Mouse (Mus musculus): ENCODE data around the gene Slc30a7. TPM values are rescaled to one million over a fixed set of nuclear protein-coding genes. Genes with fewer than 3 reads are reported as not detected.
A peak's percentile ranks its signal among the peaks of the same experiment; 100 is the strongest.

Slc30a7 gene
- polyA plus RNA-seq (2012; rRNA removed): 7.8 TPM in 2 replicates

DNA sequence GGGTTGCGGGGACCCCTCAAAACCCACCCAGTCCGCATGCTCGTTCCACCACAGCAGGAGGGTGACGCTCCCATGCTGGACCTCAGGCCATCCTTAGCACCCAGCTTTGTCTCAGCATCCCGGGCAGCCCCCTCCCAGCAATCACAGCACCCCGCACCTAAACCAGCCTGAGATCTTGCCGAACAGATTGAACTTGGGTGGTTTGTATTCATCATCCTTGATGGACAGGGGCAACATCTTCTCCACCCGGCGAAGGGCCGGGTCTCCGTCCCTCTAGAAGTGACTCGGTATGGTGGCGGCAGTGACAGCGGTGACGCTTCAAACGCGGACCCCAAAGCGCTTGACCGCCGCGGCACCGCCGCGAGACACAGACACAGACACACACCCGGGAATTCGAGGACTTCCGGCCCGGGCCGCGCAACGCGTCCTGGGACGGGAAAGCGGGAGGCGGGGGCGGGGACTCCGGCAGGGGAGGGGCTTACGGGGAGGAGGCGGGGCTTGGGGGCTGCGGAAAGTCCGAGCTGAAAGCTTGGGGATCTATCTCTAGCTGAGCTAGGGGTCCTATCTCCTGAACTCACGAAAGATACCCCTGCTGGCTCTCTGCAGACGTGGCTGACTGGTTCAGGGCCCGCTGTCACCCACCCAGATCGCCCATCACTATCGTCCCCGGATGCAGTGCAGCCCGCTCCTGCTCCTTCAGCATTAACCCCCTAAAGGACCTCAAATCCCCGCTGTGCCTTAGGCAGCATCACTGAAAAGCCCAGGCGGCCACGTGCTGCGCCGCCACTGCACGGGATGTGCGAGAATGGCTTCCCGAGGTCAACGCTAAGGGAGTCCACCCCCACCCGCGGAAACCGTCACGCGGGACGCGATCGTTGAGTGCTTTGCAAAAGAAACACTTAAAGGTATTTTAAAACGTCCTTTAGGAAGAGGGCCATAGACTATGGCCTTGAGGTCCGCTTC, at the start of gene Slc30a7, which contains the start of gene Extl2:
Slc30a7 (minus strand) TSS at position 429 of the 963 bp plus-strand sequence.
Extl2 (plus strand) TSS at position 485 of the 963 bp plus-strand sequence.
- TF ChIP-seq CTCF (IDR thresholded peaks at IDR 0.05; ENCODE audit: extremely low read depth, insufficient read depth, insufficient read length, insufficient replicate concordance): no peak
- peak; percentile 12 for TF ChIP-seq POLR2A (IDR thresholded peaks at IDR 0.05; ENCODE audit: low read depth, low read length)
- H3K27ac ChIP-seq (ENCODE audit: insufficient read depth, low read length): peak within 1 kb of the TSS; percentile 66
- DNase-seq (ENCODE audit: low read depth in 1 of 2, low spot score in 2 of 2): peak in 1 of 2 experiments; percentile 67
- H3K27me3 ChIP-seq (ENCODE audit: control insufficient read depth, insufficient read depth, low read length): no peaks in the 10 kb centered on the region
- H3K4me3 ChIP-seq (ENCODE audit: extremely low read depth, insufficient read depth, insufficient read length): peak within 1 kb of the TSS; percentile 73
- no peaks in the 10 kb centered on the region; the same call in 1 of the 2 replicates for H3K4me1 ChIP-seq (ENCODE audit: control insufficient read depth, insufficient read depth, insufficient read length)
- H3K36me3 ChIP-seq (ENCODE audit: control insufficient read depth, insufficient read depth, low read length): peaks cover 2% of the 10 kb centered on the region
- WGBS: 1% methylated on average over 67 of the region's 67 CpGs

DNA sequence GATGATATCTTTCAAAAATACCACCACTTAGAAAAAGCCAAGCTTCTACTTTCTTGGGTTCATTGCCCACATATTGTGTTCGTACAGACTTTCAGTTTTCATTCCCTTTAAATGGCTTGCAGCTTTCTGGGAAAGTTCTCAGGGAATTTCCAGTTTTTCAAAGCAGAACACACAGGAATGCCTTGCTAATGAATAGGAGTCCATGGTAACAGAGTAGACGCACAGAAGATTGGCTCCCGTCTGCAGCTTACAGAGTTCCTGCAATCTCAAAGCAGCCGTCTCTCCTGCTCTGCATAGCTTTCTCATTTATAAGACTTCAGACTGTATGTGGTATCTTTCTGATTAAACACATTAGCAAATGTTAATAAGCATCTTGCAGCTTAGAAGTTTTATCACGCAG, 39.8 kb upstream of the Slc30a7 start:
- Histone ChIP-seq H3K4me3 (ENCODE audit: extremely low read depth, insufficient read depth, insufficient read length) (no peak overlapping the region), H3K27ac (ENCODE audit: insufficient read depth, low read length) (no peak overlapping the region), H3K36me3 (ENCODE audit: control insufficient read depth, insufficient read depth, low read length) (no peaks in the 10 kb centered on the region), H3K4me1 (ENCODE audit: control insufficient read depth, insufficient read depth, insufficient read length) (no peaks in the 10 kb centered on the region), H3K27me3 (ENCODE audit: control insufficient read depth, insufficient read depth, low read length) (no peaks in the 10 kb centered on the region)
- TF ChIP-seq POLR2A (IDR thresholded peaks at IDR 0.05; ENCODE audit: low read depth, low read length) (no peak), CTCF (IDR thresholded peaks at IDR 0.05; ENCODE audit: extremely low read depth, insufficient read depth, insufficient read length, insufficient replicate concordance) (no peak)
- DNase-seq (ENCODE audit: low read depth in 1 of 2, low spot score in 2 of 2): no peak
- 84% methylated on average over 5 of the region's 5 CpGs for WGBS

DNA sequence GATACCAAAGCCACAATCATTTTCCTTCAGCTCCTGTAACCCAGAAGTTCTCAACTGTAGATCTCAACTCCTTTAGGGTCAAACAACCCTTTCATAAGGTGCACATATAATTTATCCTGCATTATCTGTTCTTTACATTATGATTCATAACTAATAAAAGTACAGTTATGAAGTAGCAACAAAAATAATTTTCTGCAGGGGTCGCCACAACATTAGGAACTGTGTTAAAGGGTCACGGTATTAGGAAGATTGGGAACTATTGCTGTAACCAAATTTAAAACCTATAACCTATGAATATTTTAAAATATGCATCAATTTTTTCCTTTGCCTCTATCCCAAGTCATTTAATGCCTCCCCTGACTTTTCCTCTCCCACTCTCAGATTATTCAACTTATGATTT, 38.8 kb upstream of the Slc30a7 start:
- no peak overlapping the region for H3K4me3 ChIP-seq (ENCODE audit: extremely low read depth, insufficient read depth, insufficient read length)
- no peaks in the 10 kb centered on the region for H3K27me3 ChIP-seq (ENCODE audit: control insufficient read depth, insufficient read depth, low read length)
- DNase-seq (ENCODE audit: low read depth in 1 of 2, low spot score in 2 of 2): no peak
- 62% methylated on average over 2 of the region's 2 CpGs for WGBS
- H3K4me1 ChIP-seq (ENCODE audit: control insufficient read depth, insufficient read depth, insufficient read length): no peaks in the 10 kb centered on the region
- no peak overlapping the region for H3K27ac ChIP-seq (ENCODE audit: insufficient read depth, low read length)
- TF ChIP-seq POLR2A (IDR thresholded peaks at IDR 0.05; ENCODE audit: low read depth, low read length) (no peak), CTCF (IDR thresholded peaks at IDR 0.05; ENCODE audit: extremely low read depth, insufficient read depth, insufficient read length, insufficient replicate concordance) (no peak)
- H3K36me3 ChIP-seq (ENCODE audit: control insufficient read depth, insufficient read depth, low read length): no peaks in the 10 kb centered on the region

DNA sequence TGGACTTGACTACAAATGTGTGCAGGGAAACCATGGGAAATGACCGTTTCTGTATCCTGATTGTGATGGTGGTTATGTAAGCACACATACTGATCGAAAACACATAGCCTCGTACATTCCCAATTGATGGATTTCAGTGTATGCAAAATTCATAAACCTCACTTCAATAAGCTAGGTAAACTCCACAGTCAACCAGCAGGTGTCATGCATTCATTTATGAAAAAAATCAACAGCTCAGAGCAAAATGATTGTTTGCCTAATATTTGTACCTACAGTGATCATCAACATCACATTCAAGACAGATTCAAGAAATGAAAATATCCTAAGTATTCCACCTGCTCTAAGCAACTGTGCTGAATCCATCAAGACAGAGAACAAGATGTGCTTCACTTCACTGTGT, 33.6 kb upstream of the Slc30a7 start:
- no peak for DNase-seq (ENCODE audit: low read depth in 1 of 2, low spot score in 2 of 2)
- no peak for TF ChIP-seq CTCF (IDR thresholded peaks at IDR 0.05; ENCODE audit: extremely low read depth, insufficient read depth, insufficient read length, insufficient replicate concordance)
- no peak for TF ChIP-seq POLR2A (IDR thresholded peaks at IDR 0.05; ENCODE audit: low read depth, low read length)
- Histone ChIP-seq H3K36me3 (ENCODE audit: control insufficient read depth, insufficient read depth, low read length) (no peaks in the 10 kb centered on the region), H3K27me3 (ENCODE audit: control insufficient read depth, insufficient read depth, low read length) (no peaks in the 10 kb centered on the region), H3K27ac (ENCODE audit: insufficient read depth, low read length) (no peak overlapping the region), H3K4me3 (ENCODE audit: extremely low read depth, insufficient read depth, insufficient read length) (no peak overlapping the region), H3K4me1 (ENCODE audit: control insufficient read depth, insufficient read depth, insufficient read length) (no peaks in the 10 kb centered on the region)
- WGBS: 84% methylated on average over 3 of the region's 3 CpGs

DNA sequence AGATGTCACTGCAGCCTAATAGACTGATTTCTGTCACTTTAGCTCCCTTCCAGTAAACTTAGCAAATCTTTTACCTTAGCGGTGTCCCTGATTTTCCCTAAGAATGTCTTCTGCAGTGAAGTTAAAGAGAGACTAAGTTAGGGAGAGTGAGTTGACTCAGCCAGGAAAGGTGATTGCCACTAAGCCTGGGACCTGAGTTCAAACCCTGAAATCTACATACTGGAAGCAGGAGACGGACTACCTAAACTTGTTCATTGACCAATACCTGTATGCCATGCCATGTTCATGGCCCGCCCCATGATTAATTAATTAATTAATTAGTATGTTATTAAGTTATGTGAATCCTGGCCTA, 26.6 kb upstream of the Slc30a7 start:
- WGBS: 60% methylated on average over 3 of the region's 3 CpGs
- no peaks in the 10 kb centered on the region for H3K4me1 ChIP-seq (ENCODE audit: control insufficient read depth, insufficient read depth, insufficient read length)
- H3K27ac ChIP-seq (ENCODE audit: insufficient read depth, low read length): no peak overlapping the region
- H3K36me3 ChIP-seq (ENCODE audit: control insufficient read depth, insufficient read depth, low read length): no peaks in the 10 kb centered on the region
- no peak for TF ChIP-seq POLR2A (IDR thresholded peaks at IDR 0.05; ENCODE audit: low read depth, low read length)
- no peak for TF ChIP-seq CTCF (IDR thresholded peaks at IDR 0.05; ENCODE audit: extremely low read depth, insufficient read depth, insufficient read length, insufficient replicate concordance)
- H3K27me3 ChIP-seq (ENCODE audit: control insufficient read depth, insufficient read depth, low read length): no peaks in the 10 kb centered on the region
- DNase-seq (ENCODE audit: low read depth in 1 of 2, low spot score in 2 of 2): no peak
- no peak overlapping the region for H3K4me3 ChIP-seq (ENCODE audit: extremely low read depth, insufficient read depth, insufficient read length)

DNA sequence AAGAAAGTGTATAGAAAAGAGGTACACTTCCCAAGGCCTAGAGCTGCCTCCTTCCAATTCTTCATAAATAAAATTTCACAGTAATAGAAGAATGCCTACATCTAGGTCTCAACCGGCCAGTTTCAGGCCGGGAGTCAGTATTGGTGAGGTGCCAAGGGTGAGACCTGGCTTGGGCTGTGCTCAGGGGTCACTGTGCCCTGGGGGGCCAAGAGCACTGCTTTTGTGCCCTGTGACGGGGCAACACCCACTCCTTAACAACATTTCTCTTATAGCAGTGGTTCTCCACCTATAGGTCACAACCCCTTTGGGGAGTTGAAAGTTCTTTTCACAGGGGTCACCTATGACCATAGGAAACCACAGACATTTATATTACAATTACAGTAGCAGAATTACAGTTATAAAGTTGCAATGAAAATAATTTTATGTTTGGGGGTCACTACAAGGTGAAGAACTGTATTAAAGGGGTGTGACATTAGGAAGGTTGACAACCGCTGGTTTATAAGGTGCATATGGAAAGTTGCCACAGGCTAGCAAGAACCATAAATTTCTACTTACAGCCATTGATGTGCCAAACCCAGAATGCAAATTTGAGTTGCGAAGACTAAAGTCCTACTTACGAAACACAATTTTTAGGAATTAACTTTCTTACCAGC, 26.1 kb upstream of the Slc30a7 start:
- Histone ChIP-seq H3K27ac (ENCODE audit: insufficient read depth, low read length) (no peak overlapping the region), H3K4me3 (ENCODE audit: extremely low read depth, insufficient read depth, insufficient read length) (no peak overlapping the region), H3K36me3 (ENCODE audit: control insufficient read depth, insufficient read depth, low read length) (no peaks in the 10 kb centered on the region), H3K4me1 (ENCODE audit: control insufficient read depth, insufficient read depth, insufficient read length) (no peaks in the 10 kb centered on the region), H3K27me3 (ENCODE audit: control insufficient read depth, insufficient read depth, low read length) (no peaks in the 10 kb centered on the region)
- TF ChIP-seq POLR2A (IDR thresholded peaks at IDR 0.05; ENCODE audit: low read depth, low read length) (no peak), CTCF (IDR thresholded peaks at IDR 0.05; ENCODE audit: extremely low read depth, insufficient read depth, insufficient read length, insufficient replicate concordance) (no peak)
- WGBS: 59% methylated on average over 6 of the region's 6 CpGs
- no peak for DNase-seq (ENCODE audit: low read depth in 1 of 2, low spot score in 2 of 2)
